Mouse (Mus musculus): Measurements from ENCODE around the gene Agap1.

Gene Agap1

DNA sequence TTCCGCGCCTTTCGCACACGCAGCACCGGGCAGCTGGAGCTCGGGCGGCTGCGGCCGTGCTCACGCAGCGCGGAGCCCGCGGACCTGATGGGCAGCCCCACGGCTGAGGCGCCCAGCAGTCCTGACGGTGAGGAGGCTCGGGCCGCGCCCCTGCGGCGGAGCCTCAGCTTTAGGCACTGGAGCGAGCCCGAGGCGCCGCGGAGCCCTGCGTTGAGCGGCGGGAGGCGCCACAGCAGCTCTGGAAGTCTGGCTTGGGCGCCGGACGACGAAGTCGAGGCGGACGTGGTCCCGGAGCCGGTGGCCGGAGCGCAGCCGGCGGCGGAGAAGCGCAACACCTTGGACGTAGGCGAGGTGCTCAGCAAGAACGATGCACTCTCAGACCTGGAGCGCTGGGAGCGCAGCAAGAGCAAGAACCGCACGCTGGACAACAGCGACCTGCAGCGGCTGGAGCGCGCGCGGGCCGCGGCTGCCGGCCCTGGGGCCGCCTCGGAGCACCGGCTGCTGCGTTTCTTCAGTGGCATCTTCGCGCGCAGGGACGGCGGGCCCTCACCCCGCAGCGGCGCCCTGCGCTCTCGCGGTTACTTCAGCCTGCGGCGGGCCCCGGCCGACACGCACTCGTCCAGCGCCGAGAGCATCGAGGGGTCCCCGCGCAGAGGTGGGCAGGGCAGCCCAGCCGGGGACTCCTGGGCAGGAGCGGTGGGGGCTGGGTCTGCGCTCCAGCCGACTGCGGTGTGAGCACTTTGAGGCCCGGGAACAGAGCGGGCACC lies 126.6 kb downstream of the Agap1 start:
- DNase-seq: peak; percentile 42

DNA sequence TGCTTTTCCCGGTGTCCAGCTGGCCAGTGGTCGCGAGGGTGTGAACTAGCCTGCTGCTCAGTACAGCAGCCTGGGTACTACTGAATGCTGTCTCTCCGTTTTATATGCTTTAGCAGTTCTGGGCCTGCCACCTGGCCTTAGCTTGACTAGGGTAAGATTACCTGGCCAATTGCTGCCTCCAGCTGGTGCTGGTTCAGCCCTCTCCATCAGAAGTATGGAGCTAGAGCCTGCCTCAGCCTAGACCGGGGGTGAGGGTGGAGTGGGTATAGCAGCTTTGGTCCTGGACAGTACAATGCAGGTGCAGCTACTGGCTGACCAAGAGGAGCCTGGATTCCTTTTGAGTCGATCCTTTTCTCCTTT lies 127.1 kb downstream of the Agap1 start:
- no peak for DNase-seq

DNA sequence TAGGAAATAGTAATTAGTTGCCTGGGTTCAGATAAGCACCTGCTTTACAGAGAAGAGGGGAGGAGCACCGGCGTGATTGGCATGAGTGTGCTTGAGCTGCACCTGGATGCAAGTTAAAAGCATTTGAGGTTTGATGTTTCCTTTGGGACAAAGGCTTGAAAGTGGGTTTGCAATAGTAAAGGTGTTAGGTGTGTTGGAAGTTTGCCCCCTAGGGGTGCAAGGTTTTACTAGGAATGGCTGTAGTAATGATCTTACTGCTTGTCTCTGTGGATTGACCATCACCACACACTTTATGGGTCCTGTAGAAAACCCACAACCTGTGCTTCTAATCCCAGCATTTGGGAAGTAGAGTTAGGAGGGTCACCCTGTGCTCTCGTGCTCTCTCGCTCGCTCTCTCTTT lies 128.8 kb downstream of the Agap1 start:
- no peak for DNase-seq

DNA sequence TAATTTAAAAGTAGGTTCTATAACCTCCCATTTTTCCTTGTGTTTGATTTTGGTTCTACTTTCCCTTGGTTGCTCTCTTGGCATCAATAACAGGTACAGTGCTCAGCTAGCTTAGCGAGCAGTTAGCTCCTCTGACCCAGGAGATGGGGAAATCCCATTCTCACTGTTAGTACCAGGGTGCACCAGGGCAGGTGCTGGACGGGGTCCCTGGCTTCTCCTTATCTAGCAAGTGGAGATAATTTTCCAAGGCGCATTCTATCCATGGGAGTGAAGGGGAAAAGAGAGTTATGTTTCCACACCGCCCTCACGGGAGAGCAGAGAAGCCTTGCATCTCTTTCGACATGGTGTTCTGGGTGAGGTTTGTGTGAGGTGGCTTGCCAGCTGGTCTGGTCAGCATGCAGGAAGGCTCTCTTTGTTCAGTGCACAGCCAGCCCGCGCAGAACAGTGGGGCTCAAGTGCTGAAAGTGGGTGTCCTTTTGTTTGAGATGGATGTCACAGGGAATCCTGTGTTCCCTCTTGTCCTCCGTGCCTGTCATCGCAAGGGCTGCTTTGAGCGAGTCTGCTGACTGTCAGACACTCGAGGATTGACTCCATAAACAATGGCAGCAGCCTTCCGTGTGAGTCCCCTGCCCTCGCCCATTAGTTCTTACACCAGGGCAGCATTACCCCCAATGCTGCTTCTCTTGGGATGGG lies 132.5 kb downstream of the Agap1 start:
- DNase-seq: no peak

DNA sequence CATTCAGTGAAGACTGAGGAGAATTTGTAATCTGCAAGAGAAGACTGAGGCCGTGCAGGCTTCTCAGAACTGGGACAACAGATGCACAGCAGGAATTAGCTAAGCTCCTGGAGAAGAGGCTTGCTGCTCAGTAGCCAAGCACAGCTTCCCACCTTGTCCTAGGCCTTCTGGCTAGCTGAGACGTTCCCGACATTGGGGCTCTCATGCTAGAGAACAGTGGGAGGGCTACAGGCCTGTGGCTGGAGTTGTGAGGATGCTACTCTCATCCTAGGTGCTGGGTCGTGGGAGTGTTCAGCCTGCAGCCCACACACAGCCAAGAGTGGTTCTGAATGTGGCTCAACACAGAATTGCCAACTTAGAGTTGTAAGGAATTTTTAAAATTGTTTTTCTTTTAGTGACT lies 133.5 kb downstream of the Agap1 start:
- no peak for DNase-seq

DNA sequence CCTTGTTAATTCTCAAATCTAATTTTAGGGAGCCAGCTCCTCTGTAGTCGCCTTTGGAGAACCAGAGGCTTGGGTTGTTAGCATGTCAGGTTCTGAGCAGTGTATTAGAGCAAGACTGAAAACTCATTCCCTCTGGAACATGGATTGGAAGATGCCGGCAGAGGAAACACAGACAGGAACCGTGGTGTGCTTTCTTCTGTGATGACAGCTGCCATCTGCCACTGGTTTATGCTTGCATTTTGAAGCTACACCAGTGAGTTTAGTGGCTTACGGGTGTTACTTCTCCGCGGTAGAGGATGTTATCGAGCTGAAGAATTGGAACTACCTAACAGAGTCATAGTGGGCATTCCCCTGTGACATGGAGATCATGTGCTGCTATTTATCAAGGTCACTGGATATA lies 136.4 kb downstream of the Agap1 start:
- no peak for DNase-seq

DNA sequence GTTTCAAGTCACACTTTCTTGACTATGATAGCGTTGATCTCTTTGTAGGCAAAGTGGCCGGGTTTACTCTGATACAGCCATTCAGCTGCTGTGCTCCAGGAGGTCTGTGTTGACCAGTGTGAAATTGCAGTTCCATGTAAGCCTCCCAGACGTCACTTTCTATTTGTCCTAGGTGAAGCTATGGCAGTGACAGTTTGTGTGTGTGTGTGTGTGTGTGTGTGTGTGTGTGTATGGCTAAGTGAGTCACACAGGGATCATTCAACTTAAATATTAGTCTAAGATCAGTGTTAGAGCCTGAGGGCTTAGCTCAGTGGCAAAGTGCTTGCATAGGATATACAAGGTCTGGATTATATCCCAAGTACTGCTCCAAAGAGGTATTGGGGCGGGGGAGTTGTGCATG lies 138.6 kb downstream of the Agap1 start:
- DNase-seq: no peak

DNA sequence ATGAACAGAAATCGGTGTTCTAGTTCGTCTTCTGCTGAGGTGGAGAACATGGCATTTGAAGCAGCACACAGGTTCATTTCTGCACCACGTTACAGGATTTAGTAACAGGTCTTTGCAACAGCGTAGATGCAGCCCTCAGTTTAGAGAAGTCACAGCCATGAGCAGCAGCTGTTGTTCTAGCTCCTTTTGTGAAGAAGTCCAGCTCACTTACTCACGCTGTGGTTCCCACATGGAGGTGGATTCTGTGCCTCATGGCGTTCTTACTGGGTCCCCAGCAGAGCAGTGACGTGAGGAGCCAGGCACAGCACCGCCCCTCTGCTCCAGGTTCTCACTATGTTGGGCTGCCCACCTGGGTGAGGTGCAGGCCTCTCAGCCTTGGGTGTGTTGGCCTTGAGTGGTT lies 140.4 kb downstream of the Agap1 start:
- DNase-seq: no peak

DNA sequence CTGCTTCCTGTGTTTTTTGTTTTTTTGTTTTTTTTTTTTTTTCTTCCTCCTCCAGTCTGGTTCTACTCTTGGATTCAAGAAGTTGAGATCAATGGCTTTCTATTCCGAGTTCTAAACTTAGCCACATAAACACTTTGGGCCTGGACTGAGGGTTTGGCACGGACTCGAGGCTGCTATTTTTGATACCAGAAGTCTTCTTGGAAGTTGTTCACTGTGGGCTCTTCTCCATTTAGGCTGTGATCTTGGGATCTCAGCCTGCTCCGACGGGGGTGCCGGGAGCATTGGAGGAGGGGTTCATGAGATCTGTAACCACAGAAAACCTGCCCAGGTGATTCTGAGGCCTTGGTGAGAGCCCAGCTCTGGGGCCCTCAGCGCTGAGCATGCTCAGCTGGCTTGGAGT lies 140.8 kb downstream of the Agap1 start:
- no peak for DNase-seq

DNA sequence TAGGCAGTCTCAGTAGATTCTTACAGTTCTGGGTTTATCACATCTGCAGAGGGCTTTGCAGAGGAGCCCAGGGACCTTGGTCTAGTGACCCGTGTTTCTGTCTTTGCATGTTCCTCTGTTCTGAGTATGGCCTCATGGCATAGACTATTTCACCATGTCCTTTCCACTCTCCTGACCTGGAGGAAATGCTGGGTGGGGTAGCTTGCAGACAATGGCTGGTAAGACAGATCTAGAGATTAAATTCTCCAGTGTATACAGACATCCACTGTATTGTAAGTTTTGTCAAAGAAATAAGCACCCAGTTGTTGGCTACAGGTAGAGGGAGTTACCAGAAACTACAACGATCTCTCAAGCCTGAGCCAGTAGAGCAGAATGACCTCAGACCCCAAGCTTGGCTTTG lies 141.6 kb downstream of the Agap1 start:
- DNase-seq: no peak

DNA sequence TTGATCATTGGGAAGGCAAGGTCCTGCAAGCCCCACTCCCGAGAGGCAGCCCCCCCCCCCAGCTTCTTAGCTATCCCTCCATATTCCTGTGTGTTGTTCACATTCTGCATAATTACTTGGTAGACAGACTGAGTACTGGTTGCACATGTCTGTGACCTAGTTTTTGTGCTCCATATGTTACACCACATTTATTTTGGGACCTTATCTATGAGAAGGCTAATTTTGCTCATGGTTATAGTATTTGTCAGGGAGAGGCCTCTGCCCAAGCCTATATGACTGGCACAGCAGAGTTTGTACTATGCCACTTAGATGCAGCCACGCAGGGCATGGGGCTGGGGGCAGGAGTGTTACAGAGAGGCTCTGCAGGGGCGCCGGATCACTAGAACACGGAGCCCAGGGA lies 144.3 kb downstream of the Agap1 start:
- no peak for DNase-seq

DNA sequence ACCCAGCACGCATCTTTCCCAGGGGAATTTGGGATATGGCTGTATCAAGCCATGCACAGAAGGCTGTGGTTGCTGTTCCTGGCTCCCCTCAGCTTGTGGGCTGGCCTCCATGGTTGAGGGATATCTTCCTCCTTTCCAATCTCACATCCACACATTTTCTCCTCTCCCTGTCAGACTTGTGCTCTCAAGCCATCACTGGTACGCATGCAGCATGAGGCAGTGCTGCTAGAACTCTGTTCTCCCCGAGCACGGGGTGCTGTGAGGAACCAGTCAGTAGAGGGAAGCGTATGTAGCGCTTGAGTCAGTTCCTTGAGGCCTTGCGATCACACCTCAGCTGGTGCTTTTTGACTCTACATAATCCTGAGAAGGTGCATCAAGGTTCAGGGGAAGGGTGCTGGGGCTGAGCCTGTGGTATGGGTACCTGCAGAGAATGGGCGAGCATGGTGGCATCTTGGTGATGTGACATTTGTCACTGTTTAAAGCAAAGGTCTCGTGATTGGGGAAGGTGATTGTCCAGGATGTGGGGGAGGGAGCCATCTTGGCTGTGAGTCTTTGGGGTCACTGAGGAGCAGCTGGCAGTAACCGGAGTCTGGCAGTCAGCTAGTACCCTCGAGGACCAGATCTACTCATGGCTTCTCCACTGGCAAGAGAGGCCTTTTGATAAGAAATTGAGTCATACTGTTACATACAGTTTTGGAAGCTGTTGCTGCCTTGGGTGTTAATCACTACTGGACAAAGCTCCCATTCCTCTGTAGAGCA lies 145.6 kb downstream of the Agap1 start:
- DNase-seq: no peak

DNA sequence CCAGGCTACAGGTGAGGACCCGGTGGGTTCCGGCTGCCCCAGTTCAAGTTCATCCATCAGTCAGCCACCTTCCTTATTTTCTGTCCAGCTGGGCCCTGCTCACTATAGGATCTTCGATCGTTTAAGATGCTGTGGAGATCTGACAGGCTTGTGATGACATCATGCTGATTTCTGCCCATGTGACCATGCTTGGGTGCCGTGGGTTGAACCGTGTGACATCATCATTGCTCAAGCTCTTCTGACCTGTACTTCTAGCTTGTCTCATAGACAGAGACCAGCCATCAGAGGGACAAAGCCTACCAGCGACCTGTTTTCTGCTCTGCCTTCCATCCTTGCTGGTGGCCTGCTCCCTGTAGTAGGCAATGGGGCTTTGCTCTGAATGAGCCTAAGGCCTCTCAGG lies 146.7 kb downstream of the Agap1 start:
- DNase-seq: no peak

DNA sequence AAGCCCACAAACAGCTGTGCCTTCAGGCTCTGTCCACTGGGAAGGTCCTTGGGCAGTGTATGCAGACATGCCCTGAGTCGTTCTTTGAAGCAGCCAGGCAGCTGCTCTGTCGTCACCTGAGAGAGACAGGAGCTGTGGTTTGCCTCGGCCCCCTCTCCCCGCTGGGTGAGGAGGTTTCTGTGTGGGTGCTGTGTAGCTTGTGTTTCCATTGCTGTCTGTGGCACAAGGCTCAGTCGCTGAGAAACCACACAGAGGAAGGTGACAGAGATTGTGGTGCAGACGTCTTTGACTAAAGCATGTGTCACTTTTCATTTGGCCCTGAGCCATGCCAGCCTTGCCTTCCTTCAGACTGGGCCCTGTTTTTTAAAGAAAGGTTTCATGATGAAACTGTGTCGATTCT lies 148.3 kb downstream of the Agap1 start:
- DNase-seq: no peak

DNA sequence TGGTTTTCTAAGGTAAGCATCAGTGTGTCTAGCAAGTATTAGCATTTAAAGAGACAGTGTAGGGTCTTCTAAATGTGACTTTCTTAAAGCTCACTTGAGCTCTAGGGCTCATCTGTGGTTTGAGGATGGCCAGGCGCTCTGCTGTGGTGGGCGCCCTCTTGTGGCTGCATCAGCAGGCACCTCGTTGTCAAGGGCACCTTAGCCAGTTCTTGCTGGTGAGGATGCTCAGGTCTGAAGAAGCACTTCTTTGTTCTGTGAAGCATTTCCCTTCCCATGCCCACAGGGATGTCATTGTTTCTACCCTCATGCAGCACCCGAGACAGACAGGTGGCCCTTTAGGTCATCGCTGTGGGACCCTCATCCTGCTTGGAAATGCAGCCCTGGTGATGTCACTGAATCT lies 152.0 kb downstream of the Agap1 start:
- DNase-seq: peak; percentile 49

DNA sequence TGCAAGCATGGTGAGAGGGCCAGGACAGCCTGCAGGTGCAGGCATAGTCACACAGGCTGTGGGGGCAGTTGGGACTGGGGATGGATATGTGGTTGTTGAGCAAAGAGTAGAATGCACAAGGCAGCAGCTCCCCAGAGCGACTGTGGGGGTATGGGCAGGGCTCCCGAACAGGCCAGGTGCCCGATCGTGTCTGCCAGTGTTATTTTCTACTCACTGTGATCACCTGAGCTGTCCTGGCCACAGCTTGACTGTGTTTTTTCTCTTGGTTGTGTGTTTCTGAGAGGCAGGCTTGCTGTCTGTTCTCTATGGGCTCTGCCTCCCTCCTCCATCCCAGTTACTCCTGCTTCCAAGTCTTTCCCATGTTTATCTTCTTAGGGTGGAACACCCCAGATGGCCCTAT lies 154.2 kb downstream of the Agap1 start:
- no peak for DNase-seq

DNA sequence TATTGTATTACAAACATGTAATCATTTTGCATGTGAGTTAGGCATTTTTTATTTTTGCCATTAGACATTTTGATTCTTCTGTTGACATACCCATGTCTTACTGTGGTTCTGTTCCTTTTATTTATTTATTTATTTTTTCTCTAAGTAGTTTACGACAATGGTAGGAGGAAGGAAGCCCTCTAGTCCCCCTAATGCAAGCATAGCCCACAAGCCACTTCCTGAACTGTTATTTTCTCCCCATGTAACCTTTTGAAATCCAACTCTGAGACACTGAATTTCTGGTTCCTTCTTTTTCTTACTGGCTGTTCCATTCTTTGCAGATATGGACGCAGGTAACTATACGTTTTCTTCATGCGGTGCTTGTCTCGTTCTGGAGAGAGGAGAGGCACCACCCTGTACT lies 155.4 kb downstream of the Agap1 start:
- DNase-seq: no peak

DNA sequence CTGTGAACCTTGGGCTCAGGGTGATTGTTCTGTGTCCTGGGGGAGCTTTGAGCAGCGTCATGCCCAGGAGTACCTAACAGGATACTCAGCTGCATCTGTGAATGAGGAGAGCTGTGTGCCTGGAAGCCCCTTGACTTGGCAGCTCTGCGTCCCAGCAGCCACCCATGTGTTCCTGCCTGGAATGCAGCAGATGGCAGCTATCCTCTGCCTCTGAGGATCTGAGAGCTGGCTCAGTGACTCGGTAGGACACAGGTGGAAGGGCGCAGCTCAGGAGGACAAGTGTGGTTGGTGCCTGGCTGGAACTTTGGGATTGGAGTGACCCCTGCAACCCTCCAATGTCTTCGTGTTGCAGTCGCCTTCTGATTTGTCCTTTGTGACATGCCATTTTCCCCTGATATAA lies 156.9 kb downstream of the Agap1 start:
- no peak for DNase-seq

DNA sequence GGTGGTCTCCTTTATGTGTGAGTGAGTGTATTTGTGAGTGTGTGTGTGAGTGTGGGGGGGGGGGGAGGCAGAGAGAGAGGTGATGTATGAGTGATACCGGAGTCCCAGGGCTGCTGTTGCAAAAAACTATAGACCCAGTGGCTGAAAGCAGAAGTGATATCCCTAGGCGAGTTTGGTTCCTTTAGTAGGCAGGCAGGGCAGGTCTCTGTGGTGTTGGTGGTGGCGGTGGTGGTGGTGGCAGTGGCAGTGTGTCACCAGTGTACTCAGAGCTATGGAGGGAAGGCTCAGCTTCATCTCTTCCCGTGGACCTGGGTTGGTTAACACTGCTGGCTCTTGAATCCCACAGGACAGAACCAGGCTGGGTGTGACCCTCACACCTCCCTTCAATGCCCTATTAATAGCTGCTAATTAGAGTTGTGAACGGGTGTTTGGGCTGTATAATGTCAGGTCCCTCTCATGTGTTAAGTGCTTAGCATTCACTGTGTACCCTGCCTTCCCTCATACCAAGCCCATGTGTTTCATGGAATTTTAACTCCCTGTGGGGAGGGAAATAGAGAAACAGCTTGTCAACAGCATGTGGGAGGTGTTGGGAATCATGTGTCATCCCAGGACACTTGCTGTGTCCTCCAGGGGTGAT lies 158.7 kb downstream of the Agap1 start:
- DNase-seq: no peak

DNA sequence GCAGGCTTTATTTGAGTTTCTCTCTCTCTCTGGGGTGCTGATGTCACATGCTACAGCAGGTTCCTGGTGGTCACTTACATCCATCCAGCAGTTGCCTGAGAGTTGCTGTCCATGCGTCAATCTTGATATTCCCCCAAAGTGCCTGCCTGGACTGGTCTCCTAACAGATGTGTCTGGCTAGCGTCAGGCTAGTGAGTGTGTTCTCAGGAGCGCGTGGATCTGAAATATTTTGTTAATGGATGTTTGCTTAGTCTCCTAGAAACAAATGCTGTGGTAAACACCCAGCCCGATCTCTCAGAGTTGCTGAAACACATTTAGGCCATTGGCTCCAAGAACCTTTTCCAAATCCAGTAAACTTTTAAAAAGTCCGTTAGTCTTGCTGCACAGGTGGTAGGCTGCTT lies 161.9 kb downstream of the Agap1 start:
- DNase-seq: no peak

DNA sequence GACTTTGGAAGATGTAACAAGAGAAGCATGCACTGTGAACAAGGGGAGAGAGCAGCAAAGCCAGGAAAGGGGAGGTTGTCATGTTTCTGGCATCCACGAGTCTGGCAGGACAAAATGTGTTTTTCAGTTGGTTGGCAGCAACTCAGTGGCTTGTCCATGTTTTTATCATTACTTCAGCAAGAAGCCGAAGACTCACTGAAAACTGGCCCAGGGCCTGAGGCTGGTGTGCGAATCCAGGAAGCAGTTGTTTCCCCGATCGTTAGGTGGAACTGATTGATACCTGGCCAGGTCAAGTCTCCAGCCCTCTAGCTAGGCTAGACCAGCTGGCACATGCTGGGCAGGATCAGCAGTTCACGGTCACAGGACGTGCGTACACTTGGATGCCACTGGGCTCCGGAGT lies 162.7 kb downstream of the Agap1 start:
- no peak for DNase-seq

DNA sequence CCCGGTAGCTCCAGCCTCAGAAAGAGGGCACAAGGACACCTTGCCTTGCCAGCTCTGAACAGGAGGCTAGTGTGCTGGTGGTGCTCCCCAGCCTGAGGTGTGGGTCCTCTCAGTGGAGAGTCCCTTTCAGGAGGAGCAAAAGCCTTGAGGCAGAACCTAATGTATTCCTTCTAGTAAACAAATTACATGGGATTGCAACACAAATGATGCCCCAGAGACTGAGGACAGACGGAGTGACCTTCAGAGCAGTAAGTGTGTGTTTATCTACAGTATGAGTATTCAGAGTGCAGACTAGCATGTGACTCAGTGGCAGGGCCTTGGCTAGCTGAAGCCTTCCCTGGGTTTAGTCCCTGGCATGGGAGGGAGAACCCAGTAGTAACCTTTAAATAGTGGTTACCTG lies 165.4 kb downstream of the Agap1 start:
- DNase-seq: peak; percentile 19

DNA sequence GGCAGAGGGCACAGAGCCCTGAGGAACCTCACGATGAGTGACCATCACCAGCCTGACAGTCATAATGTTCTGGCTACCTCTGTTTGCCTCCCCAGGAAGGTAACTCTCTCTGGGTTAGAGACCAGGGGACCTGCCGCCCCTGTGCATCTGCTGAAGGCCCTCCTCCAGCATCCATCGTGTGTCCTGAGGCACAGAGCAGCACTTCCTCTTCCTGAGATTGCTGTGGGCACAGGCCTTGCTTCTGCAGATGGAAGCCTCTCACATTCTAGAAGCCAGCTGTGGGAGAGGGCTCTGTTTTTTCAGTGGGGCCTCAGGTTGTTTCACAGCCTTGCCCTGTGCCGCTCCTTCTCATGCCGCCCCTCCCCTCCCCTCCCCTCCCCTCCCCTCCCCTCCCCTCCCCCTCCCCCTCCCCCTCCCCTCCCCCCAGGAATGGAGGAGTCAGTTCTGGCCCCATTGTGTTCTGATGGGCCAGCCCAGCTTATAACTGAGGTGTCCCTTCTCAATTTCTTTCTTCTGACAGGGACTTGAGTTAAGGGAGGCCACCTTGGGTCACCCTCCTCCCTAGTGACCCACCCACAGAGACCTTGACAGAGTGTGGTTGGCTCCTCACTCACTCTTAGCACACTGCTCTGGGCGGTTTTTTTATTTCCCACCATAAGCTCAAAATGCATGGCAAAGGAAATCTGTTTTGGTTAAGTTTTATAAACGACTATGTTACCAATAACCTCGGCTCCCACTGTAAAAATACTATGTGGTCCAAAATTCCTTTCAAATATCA lies 166.6 kb downstream of the Agap1 start:
- no peak for DNase-seq
